Mouse (Mus musculus) myocyte (in vitro differentiated cells): ENCODE measurements at regions not wholly inside any gene's neighbourhood (a gene's known extent, or its start where the extent isn't known, plus 50 kb on each side); places are given as distances from the start of the nearest gene placed in this dataset.

Source experiments
- H3K27me3 ChIP-seq: one replicate; pipeline ENCODE4 v1.6.1; 2011; ENCODE audit not compliant: control insufficient read depth, insufficient read depth, insufficient read length
- H3K36me3 ChIP-seq: one replicate; pipeline ENCODE4 v1.6.1; 2011; ENCODE audit not compliant: control insufficient read depth, insufficient read depth
- H3K4me2 ChIP-seq: one replicate; pipeline ENCODE4 v1.6.1; 2011; ENCODE audit warnings: low read depth, control low read depth
- H3K4me3 ChIP-seq: one replicate; pipeline ENCODE4 v1.5.1; 2011; ENCODE audit warnings: mild to moderate bottlenecking, control low read depth, moderate library complexity
- H3K79me2 ChIP-seq: one replicate; pipeline ENCODE4 v1.6.1; 2011; ENCODE audit not compliant: control insufficient read depth, insufficient read depth
- H3ac ChIP-seq: one replicate; pipeline ENCODE4 v1.6.1; 2011; ENCODE audit not compliant: control insufficient read depth, insufficient read length
- CEBPB ChIP-seq: IDR thresholded peaks from 2 replicates; pipeline ENCODE4 v1.6.1; 2011; ENCODE audit warnings: mild to moderate bottlenecking, moderate library complexity; ENCODE audit not compliant: poor library complexity, insufficient read depth, severe bottlenecking
- E2F4 ChIP-seq: IDR thresholded peaks from one replicate; pipeline ENCODE4 v1.6.1; 2011; ENCODE audit warnings: mild to moderate bottlenecking, control low read depth, moderate library complexity; ENCODE audit not compliant: insufficient read depth
- MAX ChIP-seq: IDR thresholded peaks from one replicate; pipeline ENCODE4 v1.6.1; 2011; ENCODE audit warnings: low read depth, mild to moderate bottlenecking, control low read depth
- MYOD1 ChIP-seq, 3 experiments: IDR thresholded peaks; one replicate each; pipeline ENCODE4 v1.6.1; 2011; ENCODE audit warnings: control low read depth in 2 of 3, low read depth in 2 of 3, mild to moderate bottlenecking in 2 of 3, moderate library complexity in 1 of 3; ENCODE audit not compliant: insufficient read length in 2 of 3, control insufficient read depth in 1 of 3
- MYOG ChIP-seq, 3 experiments: IDR thresholded peaks; one replicate each; pipeline ENCODE4 v1.6.1; 2011; ENCODE audit warnings: control low read depth in 2 of 3, low read depth in 2 of 3, mild to moderate bottlenecking in 2 of 3; ENCODE audit not compliant: insufficient read length in 2 of 3, control insufficient read depth in 1 of 3, insufficient read depth in 1 of 3
- POLR2A ChIP-seq: IDR thresholded peaks from one replicate; pipeline ENCODE4 v1.6.1; 2011; ENCODE audit warnings: low read depth, mild to moderate bottlenecking, control low read depth, moderate library complexity; ENCODE audit not compliant: insufficient read length
- POLR2AphosphoS2 ChIP-seq: IDR thresholded peaks from one replicate; pipeline ENCODE4 v1.6.1; 2011; ENCODE audit warnings: low read depth, control low read depth; ENCODE audit not compliant: insufficient read length
- REST ChIP-seq: IDR thresholded peaks from one replicate; pipeline ENCODE4 v1.6.1; 2011; ENCODE audit warnings: mild to moderate bottlenecking, control low read depth, moderate library complexity; ENCODE audit not compliant: insufficient read depth, insufficient read length
- SRF ChIP-seq: IDR thresholded peaks from one replicate; pipeline ENCODE4 v1.6.1; 2011; ENCODE audit warnings: low read depth; ENCODE audit not compliant: control insufficient read depth, insufficient read length
- TCF12 ChIP-seq: IDR thresholded peaks from one replicate; pipeline ENCODE4 v1.6.1; 2011; ENCODE audit warnings: mild to moderate bottlenecking, control low read depth; ENCODE audit not compliant: poor library complexity, insufficient read depth, severe bottlenecking
- TCF3 ChIP-seq: IDR thresholded peaks from one replicate; pipeline ENCODE4 v1.6.1; 2011; ENCODE audit warnings: low read depth, control low read depth; ENCODE audit not compliant: insufficient read length
- USF1 ChIP-seq: IDR thresholded peaks from one replicate; pipeline ENCODE4 v1.6.1; 2011; ENCODE audit warnings: low read depth, mild to moderate bottlenecking, control low read depth, moderate library complexity

- TF ChIP-seq MYOD1 (IDR thresholded peaks at IDR 0.05; ENCODE audit: control insufficient read depth in 1 of 3, insufficient read length in 2 of 3, low read depth in 2 of 3), result no peak
- TF ChIP-seq MYOG (IDR thresholded peaks at IDR 0.05; ENCODE audit: control insufficient read depth in 1 of 3, insufficient read depth in 1 of 3, insufficient read length in 2 of 3, low read depth in 2 of 3), result no peak
- no peak for TF ChIP-seq MAX
- no peak for TF ChIP-seq TCF3
- no peak for TF ChIP-seq TCF12
- no peak for TF ChIP-seq USF1
- no peak for TF ChIP-seq POLR2A
- no peak for TF ChIP-seq POLR2AphosphoS2
- TF ChIP-seq CEBPB, result no peak
- TF ChIP-seq SRF, result no peak
- no peak for TF ChIP-seq E2F4
- TF ChIP-seq REST, result no peak
- Histone ChIP-seq H3K4me3 (no peak overlapping the region), H3K36me3 (no peaks in the 10 kb centered on the region), H3K79me2 (no peaks in the 10 kb centered on the region), H3K4me2 (no peak overlapping the region), H3K27me3 (no peaks in the 10 kb centered on the region), H3ac (no peak overlapping the region)
Observed at GRCm38 (mm10) chr3:103464729-103465128, 110.3 kb upstream of the Syt6 start.

- H3K4me2 ChIP-seq, result no peak overlapping the region
- H3K4me3 ChIP-seq, result no peak overlapping the region
- H3K36me3 ChIP-seq, result no peaks in the 10 kb centered on the region
- no peaks in the 10 kb centered on the region for H3K79me2 ChIP-seq
- H3ac ChIP-seq, result no peak overlapping the region
- H3K27me3 ChIP-seq, result no peaks in the 10 kb centered on the region
- TF ChIP-seq SRF (no peak), MYOG (IDR thresholded peaks at IDR 0.05; ENCODE audit: control insufficient read depth in 1 of 3, insufficient read depth in 1 of 3, insufficient read length in 2 of 3, low read depth in 2 of 3) (no peak), POLR2A (no peak), TCF12 (no peak), TCF3 (no peak), USF1 (no peak), MYOD1 (IDR thresholded peaks at IDR 0.05; ENCODE audit: control insufficient read depth in 1 of 3, insufficient read length in 2 of 3, low read depth in 2 of 3) (no peak), POLR2AphosphoS2 (no peak), REST (no peak), CEBPB (no peak), E2F4 (no peak), MAX (no peak)
Observed at GRCm38 (mm10) chr3:103465132-103465690, 109.8 kb upstream of the Syt6 start.

- H3K27me3 ChIP-seq, result no peaks in the 10 kb centered on the region
- no peaks in the 10 kb centered on the region for H3K36me3 ChIP-seq
- TF ChIP-seq MYOG (IDR thresholded peaks at IDR 0.05; ENCODE audit: control insufficient read depth in 1 of 3, insufficient read depth in 1 of 3, insufficient read length in 2 of 3, low read depth in 2 of 3) (no peak), CEBPB (no peak), POLR2A (no peak), REST (no peak), E2F4 (no peak), MAX (no peak), MYOD1 (IDR thresholded peaks at IDR 0.05; ENCODE audit: control insufficient read depth in 1 of 3, insufficient read length in 2 of 3, low read depth in 2 of 3) (no peak), SRF (no peak)
- H3K79me2 ChIP-seq, result no peaks in the 10 kb centered on the region
- H3K4me3 ChIP-seq, result no peak overlapping the region
- H3K4me2 ChIP-seq, result no peak overlapping the region
- no peak overlapping the region for H3ac ChIP-seq
Observed at GRCm38 (mm10) chr3:103465948-103466347, 109.1 kb upstream of the Syt6 start.

GRCm38 (mm10) chr3:103470586-103471400 is 104.2 kb upstream of the Syt6 start:
- Histone ChIP-seq H3K4me2 (no peak overlapping the region), H3ac (no peak overlapping the region), H3K36me3 (no peaks in the 10 kb centered on the region), H3K4me3 (no peak overlapping the region), H3K27me3 (no peaks in the 10 kb centered on the region), H3K79me2 (no peaks in the 10 kb centered on the region)
- no peak for TF ChIP-seq USF1
- TF ChIP-seq REST, result no peak
- TF ChIP-seq E2F4, result no peak

- Histone ChIP-seq H3K4me2 (no peak overlapping the region), H3K4me3 (no peak overlapping the region), H3K36me3 (no peaks in the 10 kb centered on the region), H3K27me3 (no peaks in the 10 kb centered on the region), H3K79me2 (no peaks in the 10 kb centered on the region), H3ac (no peak overlapping the region)
- no peak for TF ChIP-seq MYOG (IDR thresholded peaks at IDR 0.05; ENCODE audit: control insufficient read depth in 1 of 3, insufficient read depth in 1 of 3, insufficient read length in 2 of 3, low read depth in 2 of 3)
- no peak for TF ChIP-seq POLR2AphosphoS2
Observed at GRCm38 (mm10) chr3:103472598-103472997, 102.4 kb upstream of the Syt6 start.
